Mouse (Mus musculus) hindbrain, embryonic 14.5 days (tissue): ENCODE data around the gene Tnfaip8l3. TPM values are rescaled to one million over a fixed set of nuclear protein-coding genes. Genes with fewer than 3 reads are reported as not detected.
"Not testable (repeated sequence)": the region's sequence is repeated elsewhere in the genome, so short reads cannot be mapped to it uniquely, and the experiment has no call there.

Experiments used
- ATAC-seq: fragments of 200-750 bp; cut with Nextera tagmentation; 2 replicates; pipeline ENCODE4 v1.8.0; 2017; ENCODE audit warnings: moderate number of reproducible peaks, mild to moderate bottlenecking, moderate TSS enrichment, moderate library complexity; ENCODE audit not compliant: low FRiP score
- DNase-seq: peaks from one replicate; pipeline ENCODE4 v3.0.0-alpha.2; 2015; ENCODE audit warnings: low spot score
- H3K27ac ChIP-seq: fragments of 300-500 bp; sonication (generic); 2 replicates; pipeline ENCODE4 v1.5.1; 2014; ENCODE audit warnings: mild to moderate bottlenecking, moderate library complexity
- H3K27me3 ChIP-seq: fragments of 300-500 bp; sonication (generic); 2 replicates; pipeline ENCODE4 v1.6.1; 2014; ENCODE audit warnings: mild to moderate bottlenecking, low read length, mixed read lengths; ENCODE audit not compliant: control insufficient read depth, insufficient read depth
- H3K36me3 ChIP-seq: fragments of 300-500 bp; sonication (generic); replicated peaks from 2 replicates; pipeline ENCODE4 v1.6.1; 2014; ENCODE audit not compliant: control insufficient read depth, insufficient read depth
- H3K4me1 ChIP-seq: fragments of 300-500 bp; sonication (generic); replicated peaks from 2 replicates; pipeline ENCODE4 v1.6.1; 2014; ENCODE audit warnings: antibody characterized with exemption, low read length, mixed read lengths; ENCODE audit not compliant: control insufficient read depth, insufficient read depth
- H3K4me2 ChIP-seq: fragments of 300-500 bp; sonication (generic); replicated peaks from 2 replicates; pipeline ENCODE4 v1.6.1; 2014; ENCODE audit warnings: mild to moderate bottlenecking, moderate library complexity
- H3K4me3 ChIP-seq: fragments of 300-500 bp; sonication (generic); replicated peaks from 2 replicates; pipeline ENCODE4 v1.5.1; 2014; ENCODE audit warnings: mild to moderate bottlenecking, low read length
- H3K9ac ChIP-seq: fragments of 300-500 bp; sonication (generic); 2 replicates; pipeline ENCODE4 v1.6.1; 2014
- H3K9me3 ChIP-seq: fragments of 300-500 bp; sonication (generic); 2 replicates; pipeline ENCODE4 v1.6.1; 2016; ENCODE audit warnings: low read length; ENCODE audit not compliant: control insufficient read depth
- WGBS: fragments of 180-500 bp; shearing (Covaris S2); extraction: QIAGEN DNeasy Blood & Tissue Kit; methylation state at CpG from one replicate; pipeline ENCODE4 v1.1.7; 2014; 5-methylcytosine and 5-hydroxymethylcytosine counted together
- polyA plus RNA-seq: library from polyadenylated mRNA; unstranded; fragments of >200 nt; fragmentation: Nextera tagmentation; extraction: Ambion mirVana; gene quantifications from 2 replicates; pipeline ENCODE4 v1.2.1, GENCODE M21; 2014

Gene Tnfaip8l3
- polyA plus RNA-seq, 1 experiment from 2014 or later, result 0.88 TPM

- Histone ChIP-seq H3K27me3 (no peaks in the 10 kb centered on the region), H3K9ac (no peak overlapping the region), H3K36me3 (no peaks in the 10 kb centered on the region), H3K27ac (no peak overlapping the region), H3K4me3 (no peak overlapping the region), H3K4me2 (no peak overlapping the region), H3K4me1 (peaks cover 10% of the 10 kb centered on the region; the same call in 1 of the 2 replicates), H3K9me3 (no peaks in the 10 kb centered on the region)
- DNase-seq, result peak; percentile 61
- no peak for ATAC-seq
- WGBS, result 41% methylated on average over 9 of the region's 9 CpGs
Measured at GRCm38 (mm10) chr9:54037717-54038116, 30.5 kb downstream of the Tnfaip8l3 start.

GRCm38 (mm10) chr9:54034691-54035090 is 33.5 kb downstream of the Tnfaip8l3 start:
- no peaks in the 10 kb centered on the region for H3K27me3 ChIP-seq
- no peak overlapping the region for H3K9ac ChIP-seq
- H3K4me2 ChIP-seq, result no peak overlapping the region
- no peak overlapping the region for H3K4me3 ChIP-seq
- DNase-seq (no peak), ATAC-seq (no peak)
- no peaks in the 10 kb centered on the region for H3K36me3 ChIP-seq
- peaks cover 10% of the 10 kb centered on the region; the same call in 1 of the 2 replicates for H3K4me1 ChIP-seq
- 69% methylated on average over 5 of the region's 5 CpGs for WGBS
- no peak overlapping the region for H3K27ac ChIP-seq
- H3K9me3 ChIP-seq, result no peaks in the 10 kb centered on the region

- no peak overlapping the region for H3K4me3 ChIP-seq
- no peaks in the 10 kb centered on the region for H3K36me3 ChIP-seq
- H3K9ac ChIP-seq, result no peak overlapping the region
- H3K4me1 ChIP-seq, result no peaks in the 10 kb centered on the region
- DNase-seq (peak; percentile 24), ATAC-seq (no peak)
- 80% methylated on average over 3 of the region's 3 CpGs for WGBS
- no peaks in the 10 kb centered on the region for H3K9me3 ChIP-seq
- no peaks in the 10 kb centered on the region for H3K27me3 ChIP-seq
- H3K27ac ChIP-seq, result no peak overlapping the region
- H3K4me2 ChIP-seq, result no peak overlapping the region
Measured at GRCm38 (mm10) chr9:54022795-54023194, 45.4 kb downstream of the Tnfaip8l3 start.

- no peaks in the 10 kb centered on the region for H3K4me1 ChIP-seq
- no peak overlapping the region for H3K9ac ChIP-seq
- no peak for DNase-seq
- H3K27ac ChIP-seq, result no peak overlapping the region
- H3K4me2 ChIP-seq, result no peak overlapping the region
- H3K4me3 ChIP-seq, result no peak overlapping the region
- H3K9me3 ChIP-seq, result no peaks in the 10 kb centered on the region
- WGBS, result 77% methylated on average over 1 of the region's 1 CpGs
- H3K27me3 ChIP-seq, result no peaks in the 10 kb centered on the region
- H3K36me3 ChIP-seq, result no peaks in the 10 kb centered on the region
- ATAC-seq, result no peak
Measured at GRCm38 (mm10) chr9:53994528-53994927, 73.7 kb downstream of the Tnfaip8l3 start.

- H3K4me1 ChIP-seq, H3K27ac ChIP-seq, H3K4me2 ChIP-seq, H3K27me3 ChIP-seq, ATAC-seq, H3K9ac ChIP-seq, H3K9me3 ChIP-seq, H3K36me3 ChIP-seq, H3K4me3 ChIP-seq, DNase-seq: not testable (repeated sequence)
Measured at GRCm38 (mm10) chr9:53992567-53992966, 75.6 kb downstream of the Tnfaip8l3 start.

- Histone ChIP-seq H3K36me3 (no peaks in the 10 kb centered on the region), H3K27me3 (no peaks in the 10 kb centered on the region), H3K9me3 (no peaks in the 10 kb centered on the region), H3K4me3 (no peak overlapping the region), H3K9ac (no peak overlapping the region), H3K4me2 (no peak overlapping the region), H3K27ac (no peak overlapping the region), H3K4me1 (no peaks in the 10 kb centered on the region)
- 6% methylated on average over 3 of the region's 3 CpGs for WGBS
- DNase-seq, result peak; percentile 86
- peak; percentile 64; the same call in 1 of the 2 replicates for ATAC-seq
Measured at GRCm38 (mm10) chr9:53990921-53991320, 77.3 kb downstream of the Tnfaip8l3 start.

- Histone ChIP-seq H3K9me3 (no peaks in the 10 kb centered on the region), H3K4me1 (no peaks in the 10 kb centered on the region), H3K36me3 (no peaks in the 10 kb centered on the region), H3K4me2 (no peak overlapping the region), H3K9ac (no peak overlapping the region), H3K27ac (no peak overlapping the region), H3K27me3 (no peaks in the 10 kb centered on the region), H3K4me3 (no peak overlapping the region)
- WGBS, result 39% methylated on average over 3 of the region's 3 CpGs
- DNase-seq (peak; percentile 77), ATAC-seq (peak; percentile 48; the same call in 1 of the 2 replicates)
Measured at GRCm38 (mm10) chr9:53986972-53987371, 81.2 kb downstream of the Tnfaip8l3 start.

GRCm38 (mm10) chr9:53984868-53985267 is 83.3 kb downstream of the Tnfaip8l3 start:
- ATAC-seq (no peak; the same call in 1 of the 2 replicates), DNase-seq (peak; percentile 57)
- Histone ChIP-seq H3K27me3 (no peaks in the 10 kb centered on the region), H3K4me3 (no peak overlapping the region), H3K36me3 (no peaks in the 10 kb centered on the region), H3K4me1 (no peaks in the 10 kb centered on the region), H3K4me2 (no peak overlapping the region), H3K9ac (no peak overlapping the region), H3K27ac (no peak overlapping the region), H3K9me3 (no peaks in the 10 kb centered on the region)
- WGBS, result 30% methylated on average over 9 of the region's 9 CpGs

- Histone ChIP-seq H3K27me3 (no peaks in the 10 kb centered on the region), H3K4me3 (peak within 1 kb of the TSS; percentile 84), H3K36me3 (no peaks in the 10 kb centered on the region), H3K27ac (peak within 1 kb of the TSS; percentile 83), H3K4me2 (peak within 1 kb of the TSS; percentile 71), H3K9ac (peak within 1 kb of the TSS; percentile 93), H3K9me3 (no peaks in the 10 kb centered on the region), H3K4me1 (0 out of 2 replicates have a peak, but pooled peaks cover 10% of the 10 kb centered on the region)
- ATAC-seq (peak; percentile 89), DNase-seq (peak; percentile 65)
- WGBS, result under 1% methylated on average over 36 of the region's 36 CpGs
Measured at GRCm38 (mm10) chr9:53975122-53975518, 93.1 kb downstream of the Tnfaip8l3 start, which contains the start of gene Elmod1. Gene Elmod1, minus strand, starts transcription at chr9:53975301.
